Mouse (Mus musculus) liver, embryonic 14.5 days (tissue): ENCODE measurements around the gene Ddo. TPM values are rescaled to one million over a fixed set of nuclear protein-coding genes. Genes with fewer than 3 reads are reported as not detected.
A peak's percentile ranks its signal among the peaks of the same experiment; 100 is the strongest.

ENCODE experiments used
- ATAC-seq: fragments of 200-750 bp; cut with Nextera tagmentation; 2 replicates; pipeline ENCODE4 v1.8.0; 2017; ENCODE audit warnings: moderate number of reproducible peaks, mild to moderate bottlenecking, moderate library complexity; ENCODE audit not compliant: insufficient read depth
- DNase-seq, 3 experiments: peaks; one replicate each; pipeline ENCODE4 v3.0.0-alpha.2; 2012 to 2013; ENCODE audit warnings: low read depth in 3 of 3, low spot score in 3 of 3
- H3K27ac ChIP-seq: fragments of 300-500 bp; sonication (generic); 2 replicates; pipeline ENCODE4 v1.5.1; 2014; ENCODE audit warnings: moderate library complexity, mild to moderate bottlenecking, control low read depth, inconsistent platforms
- H3K27me3 ChIP-seq: fragments of 300-500 bp; sonication (generic); 2 replicates; pipeline ENCODE4 v1.6.1; 2014; ENCODE audit warnings: mild to moderate bottlenecking, low read length, moderate library complexity; ENCODE audit not compliant: control insufficient read depth, insufficient read depth
- H3K36me3 ChIP-seq: fragments of 300-500 bp; sonication (generic); replicated peaks from 2 replicates; pipeline ENCODE4 v1.6.1; 2014; ENCODE audit warnings: low read depth; ENCODE audit not compliant: control insufficient read depth, insufficient read depth
- H3K4me1 ChIP-seq, 2 experiments: fragments of 200-500 bp in 1 of 2; fragments of 300-500 bp in 1 of 2; sonication (generic) in 1 of 2; replicated peaks; 2 replicates each; pipeline ENCODE4 v1.6.1; 2012 to 2014; ENCODE audit warnings: antibody characterized with exemption in 1 of 2, inconsistent platforms in 1 of 2, low read length in 1 of 2; ENCODE audit not compliant: control insufficient read depth in 2 of 2, insufficient read depth in 2 of 2
- H3K4me2 ChIP-seq: fragments of 300-500 bp; sonication (generic); 2 replicates; pipeline ENCODE4 v1.6.1; 2014; ENCODE audit warnings: low read depth, mild to moderate bottlenecking, control low read depth, moderate library complexity
- H3K4me3 ChIP-seq, 2 experiments: fragments of 200-500 bp in 1 of 2; fragments of 300-500 bp in 1 of 2; sonication (generic) in 1 of 2; 2 replicates each; pipeline ENCODE4 v1.5.1; 2012 to 2014; ENCODE audit warnings: low read depth in 2 of 2, low read length in 2 of 2, mild to moderate bottlenecking in 2 of 2, control low read depth in 1 of 2, inconsistent platforms in 1 of 2, moderate library complexity in 1 of 2; ENCODE audit not compliant: insufficient read depth in 1 of 2
- H3K9ac ChIP-seq: fragments of 300-500 bp; sonication (generic); replicated peaks from 2 replicates; pipeline ENCODE4 v1.6.1; 2014; ENCODE audit warnings: mild to moderate bottlenecking, control low read depth, moderate library complexity
- H3K9me3 ChIP-seq: fragments of 300-500 bp; sonication (generic); 2 replicates; pipeline ENCODE4 v1.6.1; 2016; ENCODE audit warnings: low read length, mixed read lengths; ENCODE audit not compliant: control insufficient read depth
- CTCF ChIP-seq: IDR thresholded peaks from 2 replicates; pipeline ENCODE4 v1.5.1; 2016; ENCODE audit warnings: antibody characterized with exemption, low read depth, control low read depth
- EP300 ChIP-seq: IDR thresholded peaks from 2 replicates; pipeline ENCODE4 v1.6.1; 2016; ENCODE audit warnings: antibody characterized with exemption, low read depth
- WGBS: fragments of 180-500 bp; shearing (Covaris S2); extraction: QIAGEN DNeasy Blood & Tissue Kit; methylation state at CpG from one replicate; pipeline ENCODE4 v1.1.7; 2014; ENCODE audit not compliant: insufficient replicate concordance; 5-methylcytosine and 5-hydroxymethylcytosine counted together
- polyA plus RNA-seq, 2 experiments: library from polyadenylated mRNA; depleted of rRNA in 1 of 2; stranded (reverse) in 1 of 2; unstranded in 1 of 2; fragments of >200 nt; fragmentation: Nextera tagmentation in 1 of 2; extraction: Ambion mirVana in 1 of 2; gene quantifications; 2 replicates each; pipeline versions ENCODE4 v1.2.1 to v1.2.3; 2012 to 2014

Ddo gene
- polyA plus RNA-seq, 2 experiments = 0.02 TPM; not detected in 1

GRCm38 (mm10) chr10:40632087-40632486 lies 2.3 kb downstream of the Ddo start:
- 67% methylated on average over 3 of the region's 3 CpGs for WGBS
- TF ChIP-seq CTCF (no peak), EP300 (no peak)

GRCm38 (mm10) chr10:40637331-40637730 lies 7.5 kb downstream of the Ddo start:
- Histone ChIP-seq H3K9me3 (no peaks in the 10 kb centered on the region), H3K4me3 (no peak overlapping the region), H3K4me2 (no peak overlapping the region), H3K27me3 (no peaks in the 10 kb centered on the region), H3K36me3 (no peaks in the 10 kb centered on the region), H3K4me1 (no peaks in the 10 kb centered on the region), H3K27ac (no peak overlapping the region), H3K9ac (no peak overlapping the region)
- DNase-seq (no peak), ATAC-seq (no peak)
- TF ChIP-seq CTCF (no peak), EP300 (no peak)
- WGBS = 49% methylated on average over 10 of the region's 10 CpGs

More at GRCm38 (mm10) chr10:40632087-40632486, 2.3 kb downstream of the Ddo start:
- no peak overlapping the region for H3K4me2 ChIP-seq
- DNase-seq (no peak), ATAC-seq (no peak)
- no peaks in the 10 kb centered on the region for H3K36me3 ChIP-seq
- no peaks in the 10 kb centered on the region for H3K27me3 ChIP-seq
- H3K9ac ChIP-seq = no peak overlapping the region
- H3K4me1 ChIP-seq = no peaks in the 10 kb centered on the region
- no peaks in the 10 kb centered on the region for H3K9me3 ChIP-seq
- no peak overlapping the region for H3K27ac ChIP-seq
- H3K4me3 ChIP-seq = no peak overlapping the region

- TF ChIP-seq EP300 = no peak
- no peak for TF ChIP-seq CTCF
- Histone ChIP-seq H3K4me2 (no peak overlapping the region), H3K9me3 (no peaks in the 10 kb centered on the region), H3K27me3 (no peaks in the 10 kb centered on the region), H3K9ac (no peak overlapping the region), H3K27ac (no peak overlapping the region), H3K4me3 (no peak overlapping the region), H3K4me1 (no peaks in the 10 kb centered on the region), H3K36me3 (no peaks in the 10 kb centered on the region)
- DNase-seq (no peak), ATAC-seq (no peak)
- 52% methylated on average over 7 of the region's 7 CpGs for WGBS
Observed at GRCm38 (mm10) chr10:40638276-40638675, 8.5 kb downstream of the Ddo start.

GRCm38 (mm10) chr10:40638823-40639819 lies 9.3 kb downstream of the Ddo start:
- Histone ChIP-seq H3K27me3 (no peaks in the 10 kb centered on the region), H3K9me3 (no peaks in the 10 kb centered on the region), H3K4me2 (no peak overlapping the region), H3K9ac (no peak overlapping the region), H3K4me3 (no peak overlapping the region), H3K4me1 (no peaks in the 10 kb centered on the region), H3K36me3 (no peaks in the 10 kb centered on the region), H3K27ac (no peak overlapping the region)
- WGBS = 60% methylated on average over 26 of the region's 26 CpGs
- TF ChIP-seq EP300 (no peak), CTCF (peak; percentile 5; the same call in 1 of the 2 replicates)
- DNase-seq (no peak), ATAC-seq (no peak)

GRCm38 (mm10) chr10:40640406-40640805 lies 10.6 kb downstream of the Ddo start:
- H3K36me3 ChIP-seq = no peaks in the 10 kb centered on the region
- no peak for DNase-seq
- no peak for TF ChIP-seq CTCF
- no peak for TF ChIP-seq EP300
- H3K4me1 ChIP-seq = no peaks in the 10 kb centered on the region
- no peaks in the 10 kb centered on the region for H3K9me3 ChIP-seq
- 77% methylated on average over 4 of the region's 4 CpGs for WGBS
- no peak overlapping the region for H3K4me3 ChIP-seq
- ATAC-seq = no peak
- H3K9ac ChIP-seq = no peak overlapping the region
- H3K4me2 ChIP-seq = no peak overlapping the region
- no peaks in the 10 kb centered on the region for H3K27me3 ChIP-seq
- H3K27ac ChIP-seq = no peak overlapping the region
